Mouse (Mus musculus): ENCODE results near the gene Rgl2. TPM values are rescaled to one million over a fixed set of nuclear protein-coding genes. Genes with fewer than 3 reads are reported as not detected.

Rgl2 gene
- polyA plus RNA-seq, 1 experiment from 2014 or later = 47.2 TPM

GRCm38 (mm10) chr17:33931159-33931866 lies 2.0 kb downstream of the Rgl2 start:
- ATAC-seq (replicated peaks) = no peak
- H3K4me1 ChIP-seq = peaks cover 26% of the 10 kb centered on the region
- H3K4me3 ChIP-seq = peak overlapping the region; percentile 82
- no peaks in the 10 kb centered on the region for H3K27me3 ChIP-seq
- H3K36me3 ChIP-seq = peaks cover 10% of the 10 kb centered on the region
- peak overlapping the region; percentile 88 for H3K9ac ChIP-seq (replicated peaks)
- 34% methylated on average over 18 of the region's 18 CpGs for WGBS
- H3K27ac ChIP-seq (replicated peaks) = no peak overlapping the region
- peak overlapping the region; percentile 99 for H3K4me2 ChIP-seq (replicated peaks)
- no peaks in the 10 kb centered on the region for H3K9me3 ChIP-seq

- ATAC-seq (replicated peaks) = no peak
- H3K27ac ChIP-seq (replicated peaks) = no peak overlapping the region
- WGBS = 88% methylated on average over 11 of the region's 11 CpGs
- peaks cover 10% of the 10 kb centered on the region for H3K36me3 ChIP-seq
- no peaks in the 10 kb centered on the region for H3K9me3 ChIP-seq
- H3K4me1 ChIP-seq = peaks cover 26% of the 10 kb centered on the region
- H3K4me2 ChIP-seq (replicated peaks) = no peak overlapping the region
- no peak overlapping the region for H3K4me3 ChIP-seq
- H3K27me3 ChIP-seq = no peaks in the 10 kb centered on the region
- H3K9ac ChIP-seq (replicated peaks) = no peak overlapping the region
Observed at GRCm38 (mm10) chr17:33931947-33932346, 2.6 kb downstream of the Rgl2 start.

- 92% methylated on average over 14 of the region's 14 CpGs for WGBS
- H3K36me3 ChIP-seq = peaks cover 15% of the 10 kb centered on the region
- H3K4me2 ChIP-seq (replicated peaks) = no peak overlapping the region
- no peak overlapping the region for H3K27ac ChIP-seq (replicated peaks)
- H3K27me3 ChIP-seq = no peaks in the 10 kb centered on the region
- H3K9me3 ChIP-seq = no peaks in the 10 kb centered on the region
- no peak for ATAC-seq (replicated peaks)
- peaks cover 26% of the 10 kb centered on the region for H3K4me1 ChIP-seq
- no peak overlapping the region for H3K9ac ChIP-seq (replicated peaks)
- no peak overlapping the region for H3K4me3 ChIP-seq
Observed at GRCm38 (mm10) chr17:33932448-33932847, 3.1 kb downstream of the Rgl2 start.

GRCm38 (mm10) chr17:33932970-33933369 lies 3.6 kb downstream of the Rgl2 start:
- ATAC-seq (replicated peaks) = no peak
- H3K36me3 ChIP-seq = peaks cover 18% of the 10 kb centered on the region
- H3K4me3 ChIP-seq = no peak overlapping the region
- no peak overlapping the region for H3K27ac ChIP-seq (replicated peaks)
- H3K27me3 ChIP-seq = no peaks in the 10 kb centered on the region
- WGBS = 94% methylated on average over 15 of the region's 15 CpGs
- peaks cover 23% of the 10 kb centered on the region for H3K4me1 ChIP-seq
- no peaks in the 10 kb centered on the region for H3K9me3 ChIP-seq
- no peak overlapping the region for H3K4me2 ChIP-seq (replicated peaks)
- no peak overlapping the region for H3K9ac ChIP-seq (replicated peaks)

GRCm38 (mm10) chr17:33935422-33936055 lies 6.2 kb downstream of the Rgl2 start:
- Histone ChIP-seq H3K9ac (replicated peaks) (no peak overlapping the region), H3K36me3 (peaks cover 26% of the 10 kb centered on the region), H3K4me3 (no peak overlapping the region), H3K9me3 (no peaks in the 10 kb centered on the region), H3K27ac (replicated peaks) (no peak overlapping the region), H3K27me3 (no peaks in the 10 kb centered on the region), H3K4me2 (replicated peaks) (no peak overlapping the region), H3K4me1 (peaks cover 22% of the 10 kb centered on the region)
- no peak for ATAC-seq (replicated peaks)
- 88% methylated on average over 21 of the region's 21 CpGs for WGBS

GRCm38 (mm10) chr17:33936993-33937392 lies 7.7 kb downstream of the Rgl2 start:
- 80% methylated on average over 15 of the region's 15 CpGs for WGBS
- no peak overlapping the region for H3K9ac ChIP-seq (replicated peaks)
- H3K27me3 ChIP-seq = no peaks in the 10 kb centered on the region
- no peak for ATAC-seq (replicated peaks)
- peaks cover 23% of the 10 kb centered on the region for H3K4me1 ChIP-seq
- H3K9me3 ChIP-seq = no peaks in the 10 kb centered on the region
- peaks cover 26% of the 10 kb centered on the region for H3K36me3 ChIP-seq
- H3K4me2 ChIP-seq (replicated peaks) = no peak overlapping the region
- no peak overlapping the region for H3K4me3 ChIP-seq
- no peak overlapping the region for H3K27ac ChIP-seq (replicated peaks)

- Histone ChIP-seq H3K9ac (replicated peaks) (no peak overlapping the region), H3K27ac (replicated peaks) (no peak overlapping the region), H3K36me3 (peaks cover 33% of the 10 kb centered on the region; the same call in 1 of the 2 replicates), H3K4me1 (peaks cover 26% of the 10 kb centered on the region), H3K4me2 (replicated peaks) (peak overlapping the region; percentile 95), H3K4me3 (peak overlapping the region; percentile 77), H3K27me3 (no peaks in the 10 kb centered on the region), H3K9me3 (no peaks in the 10 kb centered on the region)
- ATAC-seq (replicated peaks) = no peak
- WGBS = 81% methylated on average over 11 of the region's 11 CpGs
Observed at GRCm38 (mm10) chr17:33938783-33939182, 9.4 kb downstream of the Rgl2 start.

- Histone ChIP-seq H3K9ac (replicated peaks) (peak within 1 kb of the TSS; percentile 79), H3K4me3 (peak within 1 kb of the TSS; percentile 77), H3K4me1 (peaks cover 26% of the 10 kb centered on the region), H3K4me2 (replicated peaks) (peak within 1 kb of the TSS; percentile 95), H3K27me3 (no peaks in the 10 kb centered on the region), H3K27ac (replicated peaks) (peak within 1 kb of the TSS; percentile 56), H3K9me3 (no peaks in the 10 kb centered on the region), H3K36me3 (peaks cover 47% of the 10 kb centered on the region)
- WGBS = under 1% methylated on average over 36 of the region's 36 CpGs
- peak; percentile 93 for ATAC-seq (replicated peaks)
Observed at GRCm38 (mm10) chr17:33940206-33940805, 11.0 kb downstream of the Rgl2 start, which contains the start of the genes Pfdn6 and Wdr46. Pfdn6 (minus strand) TSS chr17:33940343. Wdr46 (plus strand) TSS chr17:33940660.

GRCm38 (mm10) chr17:33940981-33941380 lies 11.6 kb downstream of the Rgl2 start:
- no peak; the same call in 1 of the 2 replicates for ATAC-seq (replicated peaks)
- H3K27me3 ChIP-seq = no peaks in the 10 kb centered on the region
- peak overlapping the region; percentile 95 for H3K4me2 ChIP-seq (replicated peaks)
- peak overlapping the region; percentile 79 for H3K9ac ChIP-seq (replicated peaks)
- no peaks in the 10 kb centered on the region for H3K9me3 ChIP-seq
- H3K36me3 ChIP-seq = peaks cover 45% of the 10 kb centered on the region
- peaks cover 26% of the 10 kb centered on the region for H3K4me1 ChIP-seq
- 0 out of 2 replicates have a peak overlapping the region, but pooled peaks have one; percentile 56 for H3K27ac ChIP-seq (replicated peaks)
- H3K4me3 ChIP-seq = peak overlapping the region; percentile 77
- WGBS = 3% methylated on average over 26 of the region's 26 CpGs

- H3K4me1 ChIP-seq = peaks cover 26% of the 10 kb centered on the region
- H3K4me2 ChIP-seq (replicated peaks) = peak overlapping the region; percentile 95
- H3K27ac ChIP-seq (replicated peaks) = no peak overlapping the region
- H3K36me3 ChIP-seq = peaks cover 47% of the 10 kb centered on the region
- no peaks in the 10 kb centered on the region for H3K9me3 ChIP-seq
- peak overlapping the region; percentile 79 for H3K9ac ChIP-seq (replicated peaks)
- no peaks in the 10 kb centered on the region for H3K27me3 ChIP-seq
- peak overlapping the region; percentile 77 for H3K4me3 ChIP-seq
- 62% methylated on average over 19 of the region's 19 CpGs for WGBS
- no peak for ATAC-seq (replicated peaks)
Observed at GRCm38 (mm10) chr17:33941381-33941780, 12.0 kb downstream of the Rgl2 start.

GRCm38 (mm10) chr17:33943454-33943853 lies 14.1 kb downstream of the Rgl2 start:
- H3K4me2 ChIP-seq (replicated peaks) = no peak overlapping the region
- no peaks in the 10 kb centered on the region for H3K27me3 ChIP-seq
- H3K4me1 ChIP-seq = peaks cover 26% of the 10 kb centered on the region
- H3K9me3 ChIP-seq = no peaks in the 10 kb centered on the region
- no peak overlapping the region for H3K27ac ChIP-seq (replicated peaks)
- WGBS = 96% methylated on average over 15 of the region's 15 CpGs
- H3K4me3 ChIP-seq = no peak overlapping the region
- peaks cover 51% of the 10 kb centered on the region for H3K36me3 ChIP-seq
- ATAC-seq (replicated peaks) = no peak
- no peak overlapping the region for H3K9ac ChIP-seq (replicated peaks)

GRCm38 (mm10) chr17:33947430-33948089 lies 18.2 kb downstream of the Rgl2 start:
- H3K4me1 ChIP-seq = peaks cover 34% of the 10 kb centered on the region
- H3K9me3 ChIP-seq = no peaks in the 10 kb centered on the region
- H3K4me3 ChIP-seq = no peak overlapping the region
- 91% methylated on average over 10 of the region's 10 CpGs for WGBS
- no peak overlapping the region for H3K4me2 ChIP-seq (replicated peaks)
- ATAC-seq (replicated peaks) = no peak
- H3K27ac ChIP-seq (replicated peaks) = no peak overlapping the region
- H3K9ac ChIP-seq (replicated peaks) = no peak overlapping the region
- peaks cover 56% of the 10 kb centered on the region for H3K36me3 ChIP-seq
- no peaks in the 10 kb centered on the region for H3K27me3 ChIP-seq

All from forebrain, embryonic 15.5 days (tissue).